Mouse (Mus musculus) Patski (cell line): Measurements from ENCODE around the gene Tmeff2. TPM values are rescaled to one million over a fixed set of nuclear protein-coding genes. Genes with fewer than 3 reads are reported as not detected.
A peak's percentile ranks its signal among the peaks of the same experiment; 100 is the strongest.
"Not testable (repeated sequence)": the region's sequence is repeated elsewhere in the genome, so short reads cannot be mapped to it uniquely, and the experiment has no call there.

Experiments used
- ATAC-seq: fragments of 100-300 bp; one replicate; pipeline ENCODE4 v1.8.0; 2021
- CTCF ChIA-PET: fragments of 350-600 bp; sonication (Branson Sonifier 250); formaldehyde crosslinking; loops from one replicate; lab custom pipeline; 2022; ENCODE audit warnings: inconsistent platforms; lab: Charles Lee
- POLR2A ChIA-PET: fragments of 350-600 bp; sonication (Branson Sonifier 250); formaldehyde crosslinking; loops from one replicate; lab custom pipeline; 2022; ENCODE audit warnings: antibody characterized with exemption, inconsistent platforms; lab: Charles Lee
- DNase-seq: peaks from one replicate; pipeline ENCODE4 v3.0.0-alpha.2; 2011; ENCODE audit warnings: low read depth, low spot score
- H3K27me3 ChIP-seq: fragments of 371-371 bp; one replicate; pipeline ENCODE4 v1.5.1; 2021
- CTCF ChIP-seq: fragments of 100-300 bp; IDR thresholded peaks from one replicate; pipeline ENCODE4 v1.5.1; 2021
- in situ Hi-C: fragments of 300-500 bp; cut with MboI; formaldehyde crosslinking; loops from 3 replicates; pipeline ENCODE4 v1.11.1; 2018; ENCODE audit warnings: low pct_unique_long_range_greater_than_20kb, mixed read lengths
- polyA plus RNA-seq: library from polyadenylated mRNA; unstranded; gene quantifications from one replicate; pipeline ENCODE4 v1.2.3, GENCODE M21; 2021

The Tmeff2 gene
- 0.12 TPM for polyA plus RNA-seq

GRCm38 (mm10) chr1:50900386-50900785, at the start of gene Tmeff2:
Gene Tmeff2 (plus strand): TSS chr1:50900647.
- H3K27me3 ChIP-seq, ATAC-seq, POLR2A ChIA-PET, CTCF ChIA-PET, in situ Hi-C loops, DNase-seq: not testable (repeated sequence)

- ATAC-seq (no peak), DNase-seq (no peak)
- in situ Hi-C loops = no loop called here
- POLR2A ChIA-PET = no interaction called here
- H3K27me3 ChIP-seq = peaks cover 21% of the 10 kb centered on the region
- CTCF ChIA-PET = no interaction called here
- TF ChIP-seq CTCF = no peak
Measured at GRCm38 (mm10) chr1:50861515-50861914, 38.9 kb upstream of the Tmeff2 start.

GRCm38 (mm10) chr1:50897696-50898095, 2.8 kb upstream of the Tmeff2 start:
- ChIA-PET CTCF (no interaction called here), POLR2A (no interaction called here)
- in situ Hi-C loops = no loop called here
- TF ChIP-seq CTCF = no peak
- no peak for DNase-seq
- H3K27me3 ChIP-seq = peaks cover 4% of the 10 kb centered on the region
- ATAC-seq = no peak

- TF ChIP-seq CTCF = no peak
- peaks cover 88% of the 10 kb centered on the region for H3K27me3 ChIP-seq
- ATAC-seq (no peak), DNase-seq (no peak)
- CTCF ChIA-PET = no interaction called here
- POLR2A ChIA-PET = no interaction called here
- in situ Hi-C loops = no loop called here
Measured at GRCm38 (mm10) chr1:50924838-50925355, 24.4 kb downstream of the Tmeff2 start.

- ChIA-PET CTCF (no interaction called here), POLR2A (no interaction called here)
- ATAC-seq = no peak
- DNase-seq = no peak
- in situ Hi-C loops = no loop called here
- no peak for TF ChIP-seq CTCF
- peaks cover 89% of the 10 kb centered on the region for H3K27me3 ChIP-seq
Measured at GRCm38 (mm10) chr1:50925356-50925921, 25.0 kb downstream of the Tmeff2 start.

- TF ChIP-seq CTCF = no peak
- DNase-seq (no peak), ATAC-seq (peak; percentile 49)
- ChIA-PET POLR2A (no interaction called here), CTCF (interaction anchor here (0.7 to 0.9 kb wide), 2 partner anchors 14 to 19 kb away, joined by 3 read pairs; no protein-coding TSS in a partner anchor)
- in situ Hi-C loops = no loop called here
- H3K27me3 ChIP-seq = peaks cover 85% of the 10 kb centered on the region
Measured at GRCm38 (mm10) chr1:50926374-50927060, 26.1 kb downstream of the Tmeff2 start.

GRCm38 (mm10) chr1:50927077-50927611, 26.7 kb downstream of the Tmeff2 start:
- H3K27me3 ChIP-seq = peaks cover 83% of the 10 kb centered on the region
- POLR2A ChIA-PET = no interaction called here
- DNase-seq (no peak), ATAC-seq (peak; percentile 88)
- CTCF ChIA-PET = interaction anchor here (0.7 to 0.9 kb wide), 3 partner anchors 14 to 667 kb away, joined by 3 read pairs; no protein-coding TSS in a partner anchor
- peak; percentile 59 for TF ChIP-seq CTCF
- in situ Hi-C loops = no loop called here

GRCm38 (mm10) chr1:50927679-50928187, 27.3 kb downstream of the Tmeff2 start:
- no peak for DNase-seq
- TF ChIP-seq CTCF = no peak
- POLR2A ChIA-PET = no interaction called here
- H3K27me3 ChIP-seq = peaks cover 84% of the 10 kb centered on the region
- in situ Hi-C loops = no loop called here
- CTCF ChIA-PET = interaction anchor here (0.7 kb wide), 1 partner anchor 666 kb away, joined by 3 read pairs; no protein-coding TSS in a partner anchor
- ATAC-seq = peak; percentile 51

- ChIA-PET POLR2A (no interaction called here), CTCF (no interaction called here)
- DNase-seq = no peak
- ATAC-seq = no peak
- peaks cover 83% of the 10 kb centered on the region for H3K27me3 ChIP-seq
- in situ Hi-C loops = no loop called here
- TF ChIP-seq CTCF = no peak
Measured at GRCm38 (mm10) chr1:50928776-50929175, 28.3 kb downstream of the Tmeff2 start.

GRCm38 (mm10) chr1:50935076-50935475, 34.6 kb downstream of the Tmeff2 start:
- TF ChIP-seq CTCF = no peak
- H3K27me3 ChIP-seq = peaks cover 37% of the 10 kb centered on the region
- ChIA-PET CTCF (no interaction called here), POLR2A (no interaction called here)
- in situ Hi-C loops = no loop called here
- DNase-seq (no peak), ATAC-seq (no peak)

GRCm38 (mm10) chr1:50935484-50935883, 35.0 kb downstream of the Tmeff2 start:
- DNase-seq (no peak), ATAC-seq (no peak)
- CTCF ChIA-PET = no interaction called here
- no peak for TF ChIP-seq CTCF
- POLR2A ChIA-PET = no interaction called here
- H3K27me3 ChIP-seq = peaks cover 33% of the 10 kb centered on the region
- in situ Hi-C loops = no loop called here
